Mouse (Mus musculus) liver, embryonic 14.5 days (tissue): ENCODE results near the gene March11. TPM values are rescaled to one million over a fixed set of nuclear protein-coding genes. Genes with fewer than 3 reads are reported as not detected.

Source experiments
- ATAC-seq: fragments of 200-750 bp; cut with Nextera tagmentation; 2 replicates; pipeline ENCODE4 v1.8.0; 2017; ENCODE audit warnings: moderate number of reproducible peaks, mild to moderate bottlenecking, moderate library complexity; ENCODE audit not compliant: insufficient read depth
- DNase-seq, 3 experiments: peaks; one replicate each; pipeline ENCODE4 v3.0.0-alpha.2; 2012 to 2013; ENCODE audit warnings: low read depth in 3 of 3, low spot score in 3 of 3
- H3K27ac ChIP-seq: fragments of 300-500 bp; sonication (generic); 2 replicates; pipeline ENCODE4 v1.5.1; 2014; ENCODE audit warnings: moderate library complexity, mild to moderate bottlenecking, control low read depth, inconsistent platforms
- H3K27me3 ChIP-seq: fragments of 300-500 bp; sonication (generic); 2 replicates; pipeline ENCODE4 v1.6.1; 2014; ENCODE audit warnings: mild to moderate bottlenecking, low read length, moderate library complexity; ENCODE audit not compliant: control insufficient read depth, insufficient read depth
- H3K36me3 ChIP-seq: fragments of 300-500 bp; sonication (generic); replicated peaks from 2 replicates; pipeline ENCODE4 v1.6.1; 2014; ENCODE audit warnings: low read depth; ENCODE audit not compliant: control insufficient read depth, insufficient read depth
- H3K4me1 ChIP-seq, 2 experiments: fragments of 200-500 bp in 1 of 2; fragments of 300-500 bp in 1 of 2; sonication (generic) in 1 of 2; replicated peaks; 2 replicates each; pipeline ENCODE4 v1.6.1; 2012 to 2014; ENCODE audit warnings: antibody characterized with exemption in 1 of 2, inconsistent platforms in 1 of 2, low read length in 1 of 2; ENCODE audit not compliant: control insufficient read depth in 2 of 2, insufficient read depth in 2 of 2
- H3K4me2 ChIP-seq: fragments of 300-500 bp; sonication (generic); 2 replicates; pipeline ENCODE4 v1.6.1; 2014; ENCODE audit warnings: low read depth, mild to moderate bottlenecking, control low read depth, moderate library complexity
- H3K4me3 ChIP-seq, 2 experiments: fragments of 200-500 bp in 1 of 2; fragments of 300-500 bp in 1 of 2; sonication (generic) in 1 of 2; 2 replicates each; pipeline ENCODE4 v1.5.1; 2012 to 2014; ENCODE audit warnings: low read depth in 2 of 2, low read length in 2 of 2, mild to moderate bottlenecking in 2 of 2, control low read depth in 1 of 2, inconsistent platforms in 1 of 2, moderate library complexity in 1 of 2; ENCODE audit not compliant: insufficient read depth in 1 of 2
- H3K9ac ChIP-seq: fragments of 300-500 bp; sonication (generic); replicated peaks from 2 replicates; pipeline ENCODE4 v1.6.1; 2014; ENCODE audit warnings: mild to moderate bottlenecking, control low read depth, moderate library complexity
- H3K9me3 ChIP-seq: fragments of 300-500 bp; sonication (generic); 2 replicates; pipeline ENCODE4 v1.6.1; 2016; ENCODE audit warnings: low read length, mixed read lengths; ENCODE audit not compliant: control insufficient read depth
- CTCF ChIP-seq: IDR thresholded peaks from 2 replicates; pipeline ENCODE4 v1.5.1; 2016; ENCODE audit warnings: antibody characterized with exemption, low read depth, control low read depth
- EP300 ChIP-seq: IDR thresholded peaks from 2 replicates; pipeline ENCODE4 v1.6.1; 2016; ENCODE audit warnings: antibody characterized with exemption, low read depth
- WGBS: fragments of 180-500 bp; shearing (Covaris S2); extraction: QIAGEN DNeasy Blood & Tissue Kit; methylation state at CpG from one replicate; pipeline ENCODE4 v1.1.7; 2014; ENCODE audit not compliant: insufficient replicate concordance; 5-methylcytosine and 5-hydroxymethylcytosine counted together
- polyA plus RNA-seq, 2 experiments: library from polyadenylated mRNA; depleted of rRNA in 1 of 2; stranded (reverse) in 1 of 2; unstranded in 1 of 2; fragments of >200 nt; fragmentation: Nextera tagmentation in 1 of 2; extraction: Ambion mirVana in 1 of 2; gene quantifications; 2 replicates each; pipeline versions ENCODE4 v1.2.1 to v1.2.3; 2012 to 2014

Gene March11
- polyA plus RNA-seq, 2 experiments = not detected

- H3K27me3 ChIP-seq = no peaks in the 10 kb centered on the region
- H3K9ac ChIP-seq = no peak overlapping the region
- no peak for TF ChIP-seq CTCF
- no peak for TF ChIP-seq EP300
- WGBS = 56% methylated on average over 2 of the region's 2 CpGs
- H3K36me3 ChIP-seq = no peaks in the 10 kb centered on the region
- H3K4me2 ChIP-seq = no peak overlapping the region
- H3K9me3 ChIP-seq = no peaks in the 10 kb centered on the region
- DNase-seq = no peak
- no peak overlapping the region for H3K27ac ChIP-seq
- no peaks in the 10 kb centered on the region for H3K4me1 ChIP-seq
- ATAC-seq = no peak
- no peak overlapping the region for H3K4me3 ChIP-seq
These were observed 121.7 kb downstream of the March11 start for GRCm38 (mm10) chr15:26430565-26430964.

- no peaks in the 10 kb centered on the region for H3K27me3 ChIP-seq
- no peaks in the 10 kb centered on the region for H3K36me3 ChIP-seq
- H3K9ac ChIP-seq = no peak overlapping the region
- H3K4me2 ChIP-seq = no peak overlapping the region
- ATAC-seq (no peak), DNase-seq (no peak)
- no peak for TF ChIP-seq EP300
- TF ChIP-seq CTCF = no peak
- WGBS = 53% methylated on average over 2 of the region's 2 CpGs
- no peaks in the 10 kb centered on the region for H3K4me1 ChIP-seq
- H3K27ac ChIP-seq = no peak overlapping the region
- H3K4me3 ChIP-seq = no peak overlapping the region
- no peaks in the 10 kb centered on the region for H3K9me3 ChIP-seq
These were observed 123.8 kb downstream of the March11 start for GRCm38 (mm10) chr15:26432676-26433075.

- no peak overlapping the region for H3K4me3 ChIP-seq
- ATAC-seq = no peak
- no peak for TF ChIP-seq EP300
- no peak for TF ChIP-seq CTCF
- H3K27ac ChIP-seq = no peak overlapping the region
- H3K9me3 ChIP-seq = no peaks in the 10 kb centered on the region
- no peaks in the 10 kb centered on the region for H3K27me3 ChIP-seq
- WGBS = 67% methylated on average over 7 of the region's 7 CpGs
- no peak overlapping the region for H3K9ac ChIP-seq
- no peak overlapping the region for H3K4me2 ChIP-seq
- H3K4me1 ChIP-seq = no peaks in the 10 kb centered on the region
- no peaks in the 10 kb centered on the region for H3K36me3 ChIP-seq
- no peak for DNase-seq
These were observed 126.9 kb downstream of the March11 start for GRCm38 (mm10) chr15:26435725-26436124.

- Histone ChIP-seq H3K36me3 (no peaks in the 10 kb centered on the region), H3K9me3 (no peaks in the 10 kb centered on the region), H3K4me3 (no peak overlapping the region), H3K9ac (no peak overlapping the region), H3K27me3 (no peaks in the 10 kb centered on the region), H3K27ac (no peak overlapping the region), H3K4me2 (no peak overlapping the region), H3K4me1 (no peaks in the 10 kb centered on the region)
- 41% methylated on average over 2 of the region's 2 CpGs for WGBS
- ATAC-seq (no peak), DNase-seq (no peak)
- TF ChIP-seq CTCF (no peak), EP300 (no peak)
These were observed 128.3 kb downstream of the March11 start for GRCm38 (mm10) chr15:26437113-26437512.
